8 mouse cellular contexts compared by ENCODE assay signal in the genomic region with DNA sequence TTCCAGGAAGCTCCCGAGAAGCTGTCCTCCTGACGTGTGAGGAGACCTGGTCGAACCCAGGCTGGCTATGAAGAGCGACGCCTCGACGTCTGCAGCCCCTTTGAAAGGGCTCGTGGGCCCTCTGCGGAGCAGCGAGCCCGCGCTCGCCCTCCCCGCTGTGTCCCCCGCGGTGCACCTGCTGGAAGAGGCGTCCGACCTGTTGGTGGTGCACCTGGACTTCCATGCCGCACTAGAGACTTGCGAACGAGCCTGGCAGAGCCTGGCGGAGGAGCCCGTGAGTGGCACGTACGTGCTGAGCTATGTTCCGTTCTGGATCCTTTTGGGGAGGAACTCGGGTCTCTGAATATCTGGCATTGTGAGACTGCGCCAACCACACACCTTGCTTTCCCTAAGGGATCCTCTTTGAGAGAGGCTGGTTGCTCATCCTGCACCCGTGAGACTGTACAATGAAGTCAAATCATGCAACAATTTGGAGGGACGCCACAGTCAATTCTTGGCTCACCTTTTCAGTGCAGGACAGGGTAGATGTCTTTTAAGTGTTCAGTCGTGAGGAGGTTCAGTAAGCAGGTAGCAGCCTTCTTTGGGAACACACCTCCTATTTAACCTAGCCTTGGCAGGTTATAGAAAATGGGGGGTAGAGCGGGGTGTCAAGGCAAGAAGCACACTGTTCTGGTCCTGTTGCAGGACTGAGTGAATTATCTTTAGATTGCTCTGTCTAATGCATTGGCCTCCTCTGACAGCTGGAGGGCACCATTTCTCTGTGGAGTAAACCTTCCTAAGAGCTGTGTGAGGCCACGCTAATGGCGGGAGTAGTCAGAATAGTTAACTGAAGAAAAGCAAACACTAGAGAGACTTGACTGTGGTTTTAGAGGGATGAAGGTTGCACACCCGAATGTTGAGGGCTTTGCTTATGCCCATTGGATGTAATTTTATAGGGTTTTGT. TPM values are rescaled to one million over a fixed set of nuclear protein-coding genes. Genes with fewer than 3 reads are reported as not detected.
DNase-seq lines count a peak whose midpoint lies in the region; ATAC-seq and TF ChIP-seq lines count a peak whose summit lies in the region.

No protein-coding gene starts in this region.

- H3K4me1 ChIP-seq in ES-Bruce4 (ENCODE audit: control insufficient read depth, insufficient read depth, low read length): no peaks in the 10 kb centered on the region
- H3K4me1 ChIP-seq in embryonic facial prominence, embryonic 13.5 days: peaks cover 19% of the 10 kb centered on the region
- H3K4me1 ChIP-seq in heart, embryonic 16.5 days (ENCODE audit: control insufficient read depth, insufficient read depth, low read length): peaks cover 9% of the 10 kb centered on the region; the same call in 1 of the 2 replicates
- H3K4me1 ChIP-seq in lung, embryonic 14.5 days (ENCODE audit: insufficient read depth): no peaks in the 10 kb centered on the region
- peaks cover 31% of the 10 kb centered on the region for H3K4me1 ChIP-seq in neural tube, embryonic 15.5 days

- peaks cover 3% of the 10 kb centered on the region; the same call in 1 of the 2 replicates for H3K36me3 ChIP-seq in ES-Bruce4 (ENCODE audit: control insufficient read depth, insufficient read depth, low read length, poor library complexity, severe bottlenecking)
- peaks cover 24% of the 10 kb centered on the region for H3K36me3 ChIP-seq in embryonic facial prominence, embryonic 13.5 days
- H3K36me3 ChIP-seq in heart, embryonic 16.5 days (ENCODE audit: control insufficient read depth, insufficient read depth): peaks cover 9% of the 10 kb centered on the region
- peaks cover 26% of the 10 kb centered on the region; the same call in 1 of the 2 replicates for H3K36me3 ChIP-seq in lung, embryonic 14.5 days (ENCODE audit: insufficient read depth)
- H3K36me3 ChIP-seq in neural tube, embryonic 15.5 days: peaks cover 25% of the 10 kb centered on the region

- ATAC-seq in embryonic facial prominence, embryonic 13.5 days (ENCODE audit: insufficient number of reproducible peaks, insufficient read depth, low FRiP score, low TSS enrichment, low read depth): peak; percentile 43
- ATAC-seq in heart, embryonic 16.5 days (replicated peaks; ENCODE audit: extremely low read depth, insufficient read depth, low FRiP score): peak; percentile 71
- ATAC-seq in lung, embryonic 14.5 days (ENCODE audit: insufficient read depth): peak; percentile 77
- ATAC-seq in neural tube, embryonic 15.5 days (ENCODE audit: low FRiP score): peak; percentile 62

- peak overlapping the region; percentile 63 for H3K9ac ChIP-seq in ES-Bruce4 (ENCODE audit: low read depth, poor library complexity, severe bottlenecking)
- peak overlapping the region; percentile 75 for H3K9ac ChIP-seq in embryonic facial prominence, embryonic 13.5 days
- H3K9ac ChIP-seq in heart, embryonic 16.5 days (ENCODE audit: low read length): peak overlapping the region; percentile 84
- H3K9ac ChIP-seq in lung, embryonic 14.5 days: peak overlapping the region; percentile 58
- peak overlapping the region; percentile 81 for H3K9ac ChIP-seq in neural tube, embryonic 15.5 days (replicated peaks)

- H3K27me3 ChIP-seq in ES-Bruce4 (ENCODE audit: control insufficient read depth, insufficient read depth, low read length, poor library complexity, severe bottlenecking): no peaks in the 10 kb centered on the region
- H3K27me3 ChIP-seq in embryonic facial prominence, embryonic 13.5 days: no peaks in the 10 kb centered on the region
- H3K27me3 ChIP-seq in heart, embryonic 16.5 days (ENCODE audit: control insufficient read depth, insufficient read depth, low read length): no peaks in the 10 kb centered on the region
- no peaks in the 10 kb centered on the region for H3K27me3 ChIP-seq in lung, embryonic 14.5 days (ENCODE audit: insufficient read depth, low read length)
- H3K27me3 ChIP-seq in neural tube, embryonic 15.5 days (replicated peaks): no peaks in the 10 kb centered on the region

- no peak for TF ChIP-seq POLR2A in ES-Bruce4 (IDR thresholded peaks at IDR 0.05; ENCODE audit: insufficient read depth, low read length)

- H3K27ac ChIP-seq in ES-Bruce4 (ENCODE audit: insufficient read depth, low read length): no peak overlapping the region
- H3K27ac ChIP-seq in embryonic facial prominence, embryonic 13.5 days: peak overlapping the region; percentile 80; the same call in 1 of the 2 replicates
- H3K27ac ChIP-seq in heart, embryonic 16.5 days (ENCODE audit: low read length): peak overlapping the region; percentile 83
- peak overlapping the region; percentile 83; the same call in 1 of the 2 replicates for H3K27ac ChIP-seq in lung, embryonic 14.5 days (ENCODE audit: low read depth)
- H3K27ac ChIP-seq in neural tube, embryonic 15.5 days (replicated peaks): peak overlapping the region; percentile 91

- TF ChIP-seq CTCF in ES-Bruce4 (IDR thresholded peaks at IDR 0.05; ENCODE audit: low read depth, low read length): peak; percentile 45
- TF ChIP-seq CTCF in lung, embryonic 14.5 days (IDR thresholded peaks at IDR 0.05; ENCODE audit: low read depth): peak; percentile 77

- H3K9me3 ChIP-seq in ES-Bruce4 (replicated peaks; ENCODE audit: control insufficient read depth, insufficient read depth, low read length, poor library complexity, severe bottlenecking): no peaks in the 10 kb centered on the region
- H3K9me3 ChIP-seq in embryonic facial prominence, embryonic 13.5 days: no peaks in the 10 kb centered on the region
- H3K9me3 ChIP-seq in heart, embryonic 16.5 days (replicated peaks; ENCODE audit: control insufficient read depth, low read length): no peaks in the 10 kb centered on the region
- no peaks in the 10 kb centered on the region for H3K9me3 ChIP-seq in lung, embryonic 14.5 days (ENCODE audit: low read depth, low read length)
- H3K9me3 ChIP-seq in neural tube, embryonic 15.5 days (replicated peaks): no peaks in the 10 kb centered on the region

- TF ChIP-seq EP300 in ES-Bruce4 (IDR thresholded peaks at IDR 0.05; ENCODE audit: insufficient read depth, low read depth, low read length): no peak

- H3K4me3 ChIP-seq in ES-Bruce4 (ENCODE audit: low read depth, low read length): peak overlapping the region; percentile 96
- peak overlapping the region; percentile 68 for H3K4me3 ChIP-seq in embryonic facial prominence, embryonic 13.5 days
- H3K4me3 ChIP-seq in heart, embryonic 16.5 days (ENCODE audit: low read length): peak overlapping the region; percentile 88
- peak overlapping the region; percentile 65 for H3K4me3 ChIP-seq in lung, embryonic 14.5 days (ENCODE audit: low read depth, low read length)
- H3K4me3 ChIP-seq in neural tube, embryonic 15.5 days (replicated peaks): peak overlapping the region; percentile 80

- WGBS in embryonic facial prominence, embryonic 13.5 days: 2% methylated on average over 35 of the region's 35 CpGs
- 3% methylated on average over 35 of the region's 35 CpGs for WGBS in heart, embryonic 16.5 days
- WGBS in lung, embryonic 14.5 days: 3% methylated on average over 35 of the region's 35 CpGs
- 3% methylated on average over 35 of the region's 35 CpGs for WGBS in neural tube, embryonic 15.5 days

- peak; percentile 38 for DNase-seq in adrenal gland, postnatal 25 days
- DNase-seq in kidney, postnatal 25 days: peak; percentile 69 to 70
- peak; percentile 86 for DNase-seq in lung, embryonic 14.5 days
- DNase-seq in thymus, postnatal 25 days: peak; percentile 78

- H3K4me2 ChIP-seq in embryonic facial prominence, embryonic 13.5 days: peak overlapping the region; percentile 85
- peak overlapping the region; percentile 98 for H3K4me2 ChIP-seq in heart, embryonic 16.5 days (ENCODE audit: low read depth, low read length)
- peak overlapping the region; percentile 97 for H3K4me2 ChIP-seq in lung, embryonic 14.5 days
- peak overlapping the region; percentile 95 for H3K4me2 ChIP-seq in neural tube, embryonic 15.5 days

RNA-seq across cellular contexts. Expression of a gene that starts 1.0 kb away (rescaled TPM):
- polyA plus RNA-seq in ES-Bruce4 (2011; ENCODE audit: insufficient read depth, insufficient read length, low read depth, missing spikeins): 9.7 and 10.7 TPM in 2 replicates
- 16.1 and 17.2 TPM in 2 replicates for total RNA-seq in adrenal gland, postnatal 25 days (2021)
- polyA plus RNA-seq in embryonic facial prominence, embryonic 13.5 days (2015; fragmentation: Nextera tagmentation; extraction: Ambion mirVana): 10.4 and 10.8 TPM in 2 replicates
- 6.7 and 7.6 TPM in 2 replicates for polyA plus RNA-seq in heart, embryonic 16.5 days (2015; fragmentation: Nextera tagmentation; extraction: Ambion mirVana)
- polyA plus RNA-seq in lung, embryonic 14.5 days (2014; fragmentation: Nextera tagmentation; extraction: Ambion mirVana): 7.6 and 8.1 TPM in 2 replicates
- polyA plus RNA-seq in neural tube, embryonic 15.5 days (2015; fragmentation: Nextera tagmentation; extraction: Ambion mirVana): 14.3 and 15.0 TPM in 2 replicates

RNA-seq across cellular contexts. Expression of a gene that starts 26.0 kb away (rescaled TPM):
- 1.2 and 2.3 TPM in 2 replicates for polyA plus RNA-seq in ES-Bruce4 (2011; ENCODE audit: insufficient read depth, insufficient read length, low read depth, missing spikeins)
- total RNA-seq in adrenal gland, postnatal 25 days (2021): 5.3 and 8.0 TPM in 2 replicates
- 0.30 and 0.83 TPM in 2 replicates for polyA plus RNA-seq in embryonic facial prominence, embryonic 13.5 days (2015; fragmentation: Nextera tagmentation; extraction: Ambion mirVana)
- polyA plus RNA-seq in heart, embryonic 16.5 days (2015; fragmentation: Nextera tagmentation; extraction: Ambion mirVana): 1.2 and 2.0 TPM in 2 replicates
- 2.1 and 3.0 TPM in 2 replicates for polyA plus RNA-seq in lung, embryonic 14.5 days (2014; fragmentation: Nextera tagmentation; extraction: Ambion mirVana)
- 1.5 and 2.5 TPM in 2 replicates for polyA plus RNA-seq in neural tube, embryonic 15.5 days (2015; fragmentation: Nextera tagmentation; extraction: Ambion mirVana)

RNA-seq across cellular contexts. Expression of a gene that starts 53.7 kb away (rescaled TPM):
- 43.5 and 49.0 TPM in 2 replicates for polyA plus RNA-seq in ES-Bruce4 (2011; ENCODE audit: insufficient read depth, insufficient read length, low read depth, missing spikeins)
- total RNA-seq in adrenal gland, postnatal 25 days (2021): 65.9 and 72.6 TPM in 2 replicates
- polyA plus RNA-seq in embryonic facial prominence, embryonic 13.5 days (2015; fragmentation: Nextera tagmentation; extraction: Ambion mirVana): 12.3 and 12.7 TPM in 2 replicates
- 27.2 and 30.4 TPM in 2 replicates for polyA plus RNA-seq in heart, embryonic 16.5 days (2015; fragmentation: Nextera tagmentation; extraction: Ambion mirVana)
- polyA plus RNA-seq in lung, embryonic 14.5 days (2014; fragmentation: Nextera tagmentation; extraction: Ambion mirVana): 27.0 and 29.8 TPM in 2 replicates
- polyA plus RNA-seq in neural tube, embryonic 15.5 days (2015; fragmentation: Nextera tagmentation; extraction: Ambion mirVana): 30.3 and 35.2 TPM in 2 replicates
